Mouse (Mus musculus): ENCODE measurements around the gene Lsm7.
A peak's percentile ranks its signal among the peaks of the same experiment; 100 is the strongest.

The Lsm7 gene

DNA sequence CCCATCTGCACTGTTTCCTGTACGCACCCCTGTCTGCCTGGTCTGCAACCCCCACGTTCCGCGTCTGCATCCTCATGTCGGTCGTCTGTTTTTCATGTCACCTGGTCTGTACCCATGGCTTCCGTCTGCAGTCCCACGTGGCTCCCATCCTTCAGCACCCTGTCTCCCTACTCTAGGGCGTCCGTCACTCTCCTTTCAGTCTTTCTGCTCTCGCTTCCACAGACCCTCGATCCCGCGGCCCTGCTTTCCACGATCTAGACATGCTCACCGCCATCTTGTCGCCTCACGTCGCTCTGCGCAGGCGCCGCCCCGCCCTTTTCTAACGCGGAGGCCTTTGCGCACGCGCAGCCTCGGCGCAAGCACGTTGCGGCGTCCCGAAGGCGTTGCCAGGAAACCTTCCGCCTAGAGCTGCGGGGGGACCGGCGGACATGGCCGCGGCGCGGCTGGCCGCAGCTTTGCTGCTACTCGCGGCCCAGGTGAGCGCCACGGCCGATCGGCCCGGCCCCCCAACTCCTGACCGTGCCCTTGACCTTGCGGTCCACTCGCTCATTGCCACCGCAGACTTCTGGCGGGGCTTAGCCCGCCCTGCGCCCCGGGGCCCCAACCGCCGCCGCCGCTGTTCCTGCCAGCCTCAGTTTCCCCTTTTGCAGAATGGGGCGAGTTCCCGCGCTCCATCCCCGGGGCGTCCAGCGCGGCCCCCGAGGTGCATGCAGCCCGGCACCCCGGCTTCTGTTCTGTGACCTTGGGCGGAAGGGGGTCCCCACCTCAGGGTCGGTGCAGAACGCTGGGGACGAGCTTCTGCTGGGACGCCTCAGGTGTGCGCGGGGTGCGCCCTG lies at the start of gene Lsm7, which contains the start of gene Sppl2b:
Gene Lsm7, minus strand, starts transcription at position 297 of the 836 bp plus-strand sequence.
Gene Sppl2b, plus strand, starts transcription at position 363 of the 836 bp plus-strand sequence.
- DNase-seq (ENCODE audit: low spot score in 2 of 2): peak; percentile 86 to 97

DNA sequence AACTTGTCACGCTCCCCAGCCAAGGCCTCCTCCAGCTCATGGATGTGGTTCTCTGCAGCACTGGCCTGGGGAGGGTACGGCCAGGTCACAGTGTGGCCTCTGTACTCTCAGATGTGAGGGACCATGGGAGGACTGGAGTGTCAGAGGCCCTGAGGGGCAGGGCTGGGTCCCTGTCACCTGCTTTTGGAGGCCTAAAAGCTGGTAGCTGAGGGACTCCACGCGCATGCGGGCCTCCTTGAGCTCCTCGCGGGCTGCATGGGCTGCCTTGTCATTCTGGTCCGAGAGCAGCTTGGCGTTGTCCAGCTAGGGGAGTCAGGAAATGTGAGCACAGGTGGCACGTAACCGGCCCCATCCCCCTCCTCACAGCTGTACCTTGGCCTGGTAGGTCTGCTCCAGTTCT lies 49.7 kb upstream of the Lsm7 start:
- DNase-seq (ENCODE audit: low spot score in 2 of 2): no peak

DNA sequence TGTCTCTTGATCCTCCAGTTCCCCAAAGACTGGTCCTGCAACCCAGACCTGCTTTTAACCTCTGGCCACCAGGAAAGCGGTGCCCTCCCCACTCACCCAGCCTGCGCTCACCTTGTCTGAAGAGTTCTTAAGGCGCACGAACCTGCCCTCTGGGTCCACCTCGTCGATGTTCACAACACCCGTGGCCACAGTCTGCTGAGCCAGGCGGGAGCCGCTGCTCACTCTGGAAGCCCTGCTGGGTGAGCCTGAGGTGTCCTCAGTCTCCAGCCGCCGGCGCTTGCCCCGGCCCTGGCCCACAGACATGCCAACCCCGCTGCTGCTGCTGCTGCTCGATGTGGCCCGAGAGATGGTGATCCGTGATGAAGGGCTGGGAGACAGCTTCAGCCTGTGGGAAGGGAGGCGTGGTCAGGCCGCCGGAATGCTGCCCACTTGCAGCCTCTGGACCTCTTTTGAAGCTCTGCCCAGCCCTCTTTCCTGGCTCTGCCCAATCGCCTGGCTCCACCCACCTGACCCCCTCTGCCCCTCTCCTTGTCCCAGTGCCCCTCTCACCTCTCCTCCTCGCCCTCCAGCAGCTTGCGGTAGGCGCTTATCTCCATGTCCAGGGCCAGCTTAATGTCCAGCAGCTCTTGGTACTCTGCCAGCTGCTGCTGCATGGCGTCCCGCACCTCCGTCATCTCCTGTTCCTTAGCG lies 49.1 kb upstream of the Lsm7 start:
- DNase-seq (ENCODE audit: low spot score in 2 of 2): no peak

DNA sequence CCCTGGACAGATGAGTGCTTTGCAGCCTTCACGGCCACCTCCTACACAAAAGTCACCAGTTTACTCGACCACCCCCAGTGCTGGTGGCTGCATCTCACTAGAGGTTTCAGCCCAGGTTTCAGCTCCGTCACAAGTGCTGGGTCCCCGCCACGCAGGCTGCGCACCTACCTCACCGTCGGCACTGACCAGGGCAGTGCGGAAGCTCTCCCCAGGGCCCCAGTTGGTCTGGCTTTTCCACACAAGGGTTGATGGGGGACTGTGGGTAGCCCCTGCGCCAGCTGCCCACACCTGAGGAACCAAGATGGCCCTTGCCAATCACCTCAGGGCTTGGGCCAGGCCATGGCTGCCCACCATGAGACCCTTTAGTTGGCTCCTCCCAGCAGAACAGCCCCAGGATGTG lies 48.3 kb upstream of the Lsm7 start:
- no peak for DNase-seq (ENCODE audit: low spot score in 2 of 2)

DNA sequence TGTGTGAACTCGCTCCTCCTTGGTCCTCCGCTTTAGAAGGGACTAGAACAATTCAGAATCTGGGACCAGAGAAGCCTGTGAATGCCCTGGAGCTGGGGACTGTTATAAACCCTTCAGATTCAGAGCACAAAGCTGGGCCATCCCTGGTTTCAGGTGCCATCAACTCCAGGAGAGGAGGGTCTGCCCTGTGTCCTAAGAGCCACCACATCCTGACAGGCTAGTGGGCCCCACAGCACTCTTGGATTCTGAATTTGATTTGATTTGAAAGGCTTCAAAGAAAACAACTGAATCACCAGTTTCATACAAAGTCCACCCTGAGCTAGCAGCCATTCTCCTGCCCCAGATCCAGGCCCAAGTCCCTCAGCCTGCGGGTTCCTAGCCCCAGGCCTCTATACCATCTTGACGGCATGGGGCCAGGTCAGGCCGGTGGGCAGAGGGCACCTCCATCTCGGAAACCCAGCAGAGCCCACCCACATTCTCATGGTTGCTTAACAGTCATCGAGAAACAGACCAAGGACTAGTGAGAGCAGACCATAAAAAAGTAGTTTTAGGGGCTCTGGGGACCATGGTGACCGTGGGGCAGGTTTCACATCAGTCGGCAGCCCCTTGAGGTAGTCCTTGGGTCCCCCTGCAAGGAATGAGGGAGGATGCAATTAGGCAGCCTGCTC lies 47.4 kb upstream of the Lsm7 start:
- no peak for DNase-seq (ENCODE audit: low spot score in 2 of 2)

DNA sequence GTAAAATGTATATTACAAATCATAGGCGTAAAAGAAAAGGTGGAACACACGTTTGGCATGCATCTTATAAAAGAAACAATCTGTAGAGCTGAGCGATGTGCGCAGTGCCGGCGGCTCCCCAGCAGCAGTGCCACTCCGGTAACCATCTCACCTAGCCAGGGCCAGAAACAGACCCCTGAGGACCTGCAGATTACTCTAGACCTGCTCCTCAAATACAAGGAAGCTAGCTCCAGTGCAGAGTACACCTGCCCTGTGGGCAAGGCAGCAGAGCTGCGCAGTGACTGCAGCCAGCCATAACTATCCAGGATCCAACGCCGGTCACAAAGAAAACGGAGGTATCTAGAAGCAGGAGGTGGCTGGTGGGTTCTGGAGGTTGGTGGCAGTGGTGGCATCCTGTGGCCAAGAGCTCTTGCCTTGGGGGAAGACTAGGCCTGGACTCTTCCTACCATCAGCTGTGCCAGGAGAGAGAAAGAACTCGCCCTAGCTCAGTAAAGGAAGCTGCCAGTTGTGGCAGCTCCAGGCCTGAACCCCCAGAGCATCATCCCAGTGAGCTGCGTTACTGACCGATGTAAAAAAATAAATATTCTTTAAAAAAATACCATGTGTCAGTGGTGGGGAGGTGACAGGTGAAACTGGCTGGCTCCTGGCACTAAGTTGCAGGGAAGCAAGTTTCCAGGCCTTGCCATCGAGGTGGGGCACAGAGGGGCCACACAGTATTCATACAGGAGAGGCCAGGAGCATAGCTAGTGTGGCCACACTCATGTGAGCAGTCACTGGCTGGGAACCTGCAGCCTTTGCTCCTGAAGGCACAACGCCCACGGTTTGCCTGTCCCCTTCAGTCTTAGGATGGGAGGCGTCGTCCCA lies 46.6 kb upstream of the Lsm7 start:
- DNase-seq (ENCODE audit: low spot score in 2 of 2): no peak

DNA sequence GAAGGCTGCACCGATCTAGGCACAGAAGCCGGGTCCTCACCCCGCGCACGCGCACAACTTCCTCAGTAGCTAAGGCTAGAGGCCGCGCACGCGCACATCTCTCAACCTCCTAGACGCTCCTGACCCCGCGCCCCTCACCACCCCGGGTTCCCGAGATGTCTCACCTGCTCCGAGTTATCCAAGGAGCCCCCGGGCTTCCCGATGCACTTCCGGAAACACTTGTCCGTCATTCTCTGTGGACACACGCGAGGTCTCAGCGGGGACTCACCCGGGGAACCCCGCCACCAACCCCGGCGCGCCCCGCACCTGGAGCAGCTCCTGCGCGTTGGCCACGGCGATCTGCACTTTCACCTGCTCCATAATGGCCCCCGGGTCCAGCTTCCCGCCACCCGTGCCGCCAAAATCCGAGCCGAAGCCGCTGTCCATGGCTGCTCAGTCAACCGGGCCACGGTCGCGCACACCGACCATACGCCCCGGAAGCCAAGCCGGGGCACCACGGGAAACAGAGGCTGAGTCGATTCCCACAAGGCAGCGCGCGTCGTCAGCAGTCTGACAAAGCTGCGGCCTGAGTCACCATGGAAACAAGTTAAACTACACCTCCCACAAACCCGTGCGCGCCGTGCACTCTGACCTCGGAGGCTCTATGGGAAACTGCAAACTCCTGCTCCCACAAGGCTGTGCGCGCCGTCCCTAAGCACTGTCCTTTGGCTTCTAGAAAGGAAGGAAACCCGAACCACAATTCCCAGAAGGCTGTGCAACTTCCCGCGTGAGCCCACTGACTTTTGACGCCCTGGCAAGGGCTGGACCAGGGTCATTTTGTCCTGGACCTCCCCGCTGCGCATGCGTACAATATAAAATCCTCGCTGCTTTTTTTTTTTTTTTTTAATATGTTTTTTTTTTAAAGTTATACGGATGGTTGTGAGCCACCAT lies 45.6 kb upstream of the Lsm7 start, which contains the start of gene Timm13:
Gene Timm13, minus strand, starts transcription at position 652 of the 930 bp plus-strand sequence.
- DNase-seq (ENCODE audit: low spot score in 2 of 2): peak; percentile 99 to 100

DNA sequence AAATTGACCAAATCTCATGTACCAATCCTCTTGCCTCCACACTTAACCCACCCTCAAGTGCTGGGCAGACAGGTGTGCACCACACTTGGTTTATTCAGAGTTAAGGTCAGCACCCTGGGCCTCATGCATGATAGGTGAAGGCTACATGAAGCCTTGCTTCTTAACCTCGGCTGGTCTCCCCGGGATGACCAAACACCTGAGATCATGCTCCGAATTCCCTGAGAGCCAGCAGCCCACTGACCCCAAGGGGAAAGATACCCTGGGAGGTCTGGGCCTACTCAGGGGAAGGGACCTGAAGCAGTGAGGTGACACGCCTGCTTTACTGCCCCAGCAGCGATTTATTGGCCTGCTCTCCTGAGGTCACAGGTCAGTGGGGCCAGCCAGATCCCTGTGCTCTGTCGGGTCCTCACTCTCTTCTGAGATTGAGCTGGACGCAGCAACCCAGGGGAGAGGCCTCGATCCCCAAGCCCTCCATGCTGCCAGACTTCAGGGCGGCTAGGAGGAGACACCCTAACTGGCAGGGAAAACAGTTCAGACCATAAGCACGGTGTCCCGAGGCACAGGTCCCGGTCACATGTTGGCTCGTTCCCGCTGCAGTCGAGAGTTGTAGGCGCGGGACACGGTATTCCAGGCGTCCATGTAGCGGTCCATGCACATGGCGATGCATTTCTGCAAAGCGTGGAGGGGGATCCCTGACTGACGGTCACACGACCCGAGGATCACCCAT lies 44.7 kb upstream of the Lsm7 start:
- no peak for DNase-seq (ENCODE audit: low spot score in 2 of 2)

DNA sequence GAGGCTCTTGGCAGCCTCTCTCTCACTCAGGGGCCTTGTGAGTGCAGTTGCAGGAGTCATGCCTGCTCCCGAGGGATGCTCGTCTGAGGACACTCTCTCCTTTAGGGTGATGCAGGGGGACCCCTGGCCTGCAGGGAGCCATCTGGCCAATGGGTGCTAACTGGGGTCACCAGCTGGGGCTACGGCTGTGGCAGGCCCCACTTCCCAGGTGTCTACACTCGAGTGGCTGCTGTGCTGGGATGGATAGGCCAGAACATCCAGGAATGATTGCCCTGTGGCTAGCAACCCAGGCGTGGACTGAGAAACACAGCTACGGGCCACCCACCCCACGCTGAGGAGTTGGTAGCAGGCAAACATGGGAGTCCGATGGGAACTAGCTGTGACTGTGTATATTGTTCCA lies 44.1 kb upstream of the Lsm7 start:
- DNase-seq (ENCODE audit: low spot score in 2 of 2): no peak

DNA sequence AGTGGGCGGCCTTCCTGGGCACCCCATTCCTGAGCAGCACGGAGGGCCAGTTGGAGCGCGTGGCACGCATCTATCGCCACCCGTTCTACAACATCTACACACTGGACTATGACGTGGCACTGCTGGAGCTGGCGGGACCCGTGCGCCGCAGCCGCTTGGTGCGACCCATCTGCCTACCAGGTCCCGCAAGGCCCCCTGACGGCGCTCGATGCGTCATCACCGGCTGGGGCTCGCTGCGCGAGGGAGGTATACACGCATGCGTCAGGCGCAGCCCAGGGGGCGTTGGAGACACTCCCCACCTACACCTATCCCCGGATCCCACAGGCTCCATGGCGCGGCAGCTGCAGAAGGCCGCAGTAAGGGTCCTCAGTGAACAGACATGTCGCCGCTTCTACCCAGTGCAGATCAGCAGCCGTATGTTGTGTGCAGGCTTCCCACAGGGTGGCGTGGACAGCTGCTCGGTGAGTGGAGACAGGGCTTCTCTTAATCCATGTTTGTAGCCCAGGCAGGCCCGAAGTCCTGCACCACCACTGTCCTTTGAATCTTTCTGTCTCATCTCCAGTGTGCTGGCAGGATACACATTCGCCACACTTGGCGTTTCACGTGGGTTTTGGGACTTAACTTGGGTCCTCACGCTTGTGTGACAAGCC lies 43.0 kb upstream of the Lsm7 start:
- peak in 1 of 2 experiments; percentile 70 for DNase-seq (ENCODE audit: low spot score in 2 of 2)

DNA sequence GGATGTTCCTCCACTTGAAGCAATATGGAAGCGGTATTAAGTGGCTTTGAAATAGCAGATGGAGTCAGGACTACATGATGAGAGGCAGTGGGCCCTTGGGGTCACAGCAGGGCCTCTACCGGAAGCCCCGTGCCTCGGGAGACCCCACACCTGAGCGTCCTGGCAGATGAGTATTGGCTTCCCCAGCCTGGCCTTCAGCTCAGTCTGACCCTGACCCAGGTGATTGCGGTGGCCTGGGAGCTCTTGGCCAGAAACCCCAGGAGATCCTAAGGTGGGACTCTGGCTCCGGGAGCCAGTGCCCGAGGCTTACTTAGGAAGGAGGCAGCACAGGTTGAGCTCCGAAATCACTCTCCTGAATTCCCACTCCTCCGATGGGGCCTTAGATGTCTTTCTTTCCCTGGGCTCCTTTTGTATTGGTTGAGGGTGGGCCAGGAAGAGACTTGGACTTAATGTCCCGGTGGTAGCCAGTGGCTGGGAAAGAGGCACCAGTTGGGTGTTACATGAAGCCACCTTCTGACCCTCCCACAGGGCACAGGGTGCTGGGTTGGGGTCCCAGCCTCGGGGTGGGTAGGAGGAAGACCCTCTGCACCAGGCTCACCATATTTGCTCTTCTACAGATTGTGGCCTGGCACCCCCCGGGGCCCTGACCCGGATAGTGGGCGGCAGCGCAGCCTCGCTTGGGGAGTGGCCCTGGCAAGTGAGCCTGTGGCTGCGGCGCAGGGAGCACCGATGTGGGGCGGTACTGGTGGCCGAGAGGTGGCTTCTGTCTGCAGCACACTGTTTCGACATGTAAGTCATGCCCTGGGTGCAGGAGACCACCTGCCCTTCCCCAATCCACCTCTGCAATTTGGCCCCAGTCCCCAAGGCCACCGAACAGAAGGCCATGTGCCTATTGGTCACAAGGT lies 41.8 kb upstream of the Lsm7 start:
- no peak for DNase-seq (ENCODE audit: low spot score in 2 of 2)

DNA sequence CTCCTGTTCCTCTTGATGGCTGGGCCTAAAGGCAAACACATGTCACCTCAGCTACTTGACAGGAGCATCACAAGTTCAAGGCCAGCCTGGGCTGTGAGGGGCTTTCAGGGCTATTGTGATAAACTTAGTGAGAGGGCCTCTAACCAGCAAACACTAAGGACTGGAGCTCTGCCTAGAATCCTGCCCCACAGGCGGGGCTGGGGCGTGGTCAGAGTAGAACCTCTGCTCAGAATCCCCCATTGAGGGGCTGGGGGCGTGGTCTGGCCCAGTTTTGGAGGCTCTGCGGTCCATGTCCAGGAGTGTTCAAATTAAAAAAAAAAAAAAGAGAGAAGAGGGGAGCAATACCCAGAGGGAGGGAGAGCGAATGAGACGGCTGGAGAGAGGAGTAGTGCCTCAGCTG lies 40.7 kb upstream of the Lsm7 start:
- DNase-seq (ENCODE audit: low spot score in 2 of 2): no peak

DNA sequence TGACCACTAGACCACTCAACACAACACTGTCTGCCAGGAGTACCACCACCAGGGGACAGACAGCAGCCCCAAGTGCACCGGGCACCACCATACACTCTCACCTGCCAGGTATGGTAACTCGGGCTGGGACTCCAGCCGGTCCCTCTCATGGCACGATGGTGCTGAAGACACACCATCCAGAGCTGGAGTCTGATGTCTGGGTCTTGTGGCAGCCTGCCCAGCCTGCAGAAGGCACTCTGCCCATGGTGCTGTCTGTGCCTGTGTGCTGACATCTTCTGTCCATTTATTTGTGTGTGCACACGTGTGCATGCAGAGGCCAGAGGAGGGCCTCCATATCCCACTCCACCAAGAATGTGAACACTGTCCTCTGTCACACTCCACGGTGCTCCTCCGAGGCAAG lies 40.1 kb upstream of the Lsm7 start:
- DNase-seq (ENCODE audit: low spot score in 2 of 2): no peak

DNA sequence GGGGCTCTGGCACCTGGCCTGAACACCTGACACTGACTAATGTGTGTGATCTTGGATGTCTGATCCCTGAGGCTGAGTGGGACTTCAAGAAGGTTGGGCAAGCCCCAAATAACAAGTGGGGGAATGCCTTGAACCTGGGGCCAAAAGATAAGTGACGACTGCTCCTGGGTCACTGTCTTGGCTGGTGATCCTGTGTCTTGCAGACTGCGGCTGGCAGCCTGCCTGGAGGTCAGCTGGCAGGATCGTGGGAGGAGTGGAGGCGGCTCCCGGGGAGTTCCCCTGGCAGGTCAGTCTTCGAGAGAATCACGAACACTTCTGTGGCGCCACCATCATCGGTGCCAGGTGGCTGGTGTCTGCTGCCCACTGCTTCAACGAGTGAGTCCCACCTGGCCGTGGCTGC lies 32.2 kb upstream of the Lsm7 start:
- no peak for DNase-seq (ENCODE audit: low spot score in 2 of 2)

DNA sequence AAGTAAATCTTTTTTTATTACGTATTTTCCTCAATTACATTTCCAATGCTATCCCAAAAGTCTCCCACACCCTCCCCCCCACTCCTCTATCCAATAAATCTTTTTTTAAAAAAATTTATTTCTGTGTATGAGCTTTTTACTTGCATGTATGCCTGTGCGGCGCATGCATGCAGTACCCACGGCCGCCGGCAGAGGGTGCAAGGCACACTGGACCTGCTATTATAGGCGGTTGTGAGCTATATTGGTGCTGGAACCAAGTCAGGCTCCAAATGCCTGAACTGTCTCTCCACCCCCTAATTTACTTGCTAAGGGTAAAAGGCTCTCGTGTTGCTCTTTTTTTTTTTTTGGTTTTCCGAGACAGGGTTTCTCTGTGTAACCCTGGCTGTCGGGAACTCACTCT lies 26.3 kb upstream of the Lsm7 start:
- DNase-seq (ENCODE audit: low spot score in 2 of 2): peak in 1 of 2 experiments; percentile 74

DNA sequence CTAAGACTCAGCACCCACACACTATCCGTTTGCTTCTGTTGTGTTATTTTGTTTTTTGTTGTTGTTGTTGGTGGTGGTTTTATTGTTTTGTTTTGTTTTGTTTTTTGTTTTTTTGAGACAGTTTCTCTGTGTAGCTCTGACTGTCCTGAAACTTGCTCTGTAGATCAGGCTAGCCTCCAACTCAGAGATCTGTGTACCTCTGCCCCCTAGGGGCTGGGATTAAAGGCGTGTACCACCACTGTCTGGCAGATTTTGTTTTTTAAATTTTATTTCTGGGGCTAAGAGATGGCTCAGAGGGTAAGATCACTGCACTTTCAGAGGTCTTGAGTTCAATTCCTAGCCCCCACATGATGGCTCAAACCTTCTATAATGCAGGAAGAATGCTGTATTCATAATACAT lies 25.9 kb upstream of the Lsm7 start:
- no peak for DNase-seq (ENCODE audit: low spot score in 2 of 2)

DNA sequence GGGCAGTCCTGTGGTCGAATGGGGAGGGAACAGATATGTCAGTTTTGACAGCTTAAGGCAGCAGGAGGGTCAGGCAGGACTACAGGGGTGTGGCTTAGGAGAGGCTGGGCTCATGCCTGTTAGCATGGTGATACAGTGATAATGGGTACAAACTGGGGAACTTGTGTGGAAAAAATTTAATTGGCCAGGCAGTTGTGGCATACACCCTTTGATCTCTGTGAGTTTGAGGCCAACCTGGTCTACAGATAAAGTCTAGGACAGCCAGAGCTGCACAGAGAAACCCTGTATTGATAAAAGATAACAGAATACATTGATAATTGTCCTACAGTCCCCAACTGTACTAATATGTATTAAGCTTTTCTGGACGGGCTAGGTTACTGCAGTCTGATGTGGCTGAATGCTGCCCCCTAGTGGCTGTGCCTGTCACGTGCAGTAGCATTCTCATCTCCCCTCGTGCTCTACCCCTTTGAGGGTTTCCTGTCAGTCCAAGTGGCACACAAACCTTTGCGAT lies 25.2 kb upstream of the Lsm7 start:
- DNase-seq (ENCODE audit: low spot score in 2 of 2): peak in 1 of 2 experiments; percentile 51

DNA sequence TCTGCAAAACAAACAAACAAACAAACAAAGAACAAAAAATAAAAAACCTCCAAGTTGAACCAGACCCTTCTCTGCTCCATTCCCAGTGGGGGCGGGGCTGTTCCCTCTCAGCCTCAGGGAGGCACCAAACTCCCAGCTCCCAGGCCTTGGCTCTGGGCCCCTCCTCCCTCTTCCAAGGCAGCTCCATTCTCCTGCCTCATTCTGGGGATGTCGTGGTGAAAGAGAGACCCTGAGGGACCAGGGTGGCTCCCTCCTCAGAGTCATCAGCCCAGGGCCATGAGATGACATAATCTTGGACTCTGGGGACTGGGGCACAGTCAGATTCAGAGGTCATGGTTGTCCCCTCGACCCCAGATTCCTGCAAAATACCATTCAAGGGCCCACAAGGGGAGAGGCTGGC lies 21.6 kb upstream of the Lsm7 start:
- no peak for DNase-seq (ENCODE audit: low spot score in 2 of 2)

Measured in left cerebral cortex, adult 9 months (tissue).